Mouse (Mus musculus): ENCODE measurements at regions not wholly inside any gene's neighbourhood (a gene's known extent, or its start where the extent isn't known, plus 50 kb on each side); places are given as distances from the start of the nearest gene placed in this dataset.
"Not testable (repeated sequence)": the region's sequence is repeated elsewhere in the genome, so short reads cannot be mapped to it uniquely, and the experiment has no call there.

DNA sequence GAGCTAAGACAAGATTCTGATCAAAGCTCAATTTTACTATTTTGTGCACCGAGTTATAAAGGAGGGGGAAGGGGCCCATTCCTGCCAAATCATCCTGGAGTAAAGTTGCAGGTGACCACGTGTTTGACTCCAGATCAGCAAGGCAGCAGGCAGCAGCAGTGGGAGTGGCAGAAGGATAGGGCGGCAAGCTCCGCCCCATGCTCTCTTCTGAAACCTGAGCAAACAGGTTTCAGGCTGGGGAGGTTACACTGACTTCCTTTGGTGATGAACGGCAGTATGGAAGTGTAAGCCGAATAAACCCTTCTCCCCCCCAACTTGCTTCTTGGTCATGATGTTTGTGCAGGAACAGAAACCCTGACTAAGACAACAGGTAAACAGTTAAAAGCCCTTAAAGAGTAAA lies 479.0 kb downstream of the Inhba start:
- DNase-seq: not testable (repeated sequence)

DNA sequence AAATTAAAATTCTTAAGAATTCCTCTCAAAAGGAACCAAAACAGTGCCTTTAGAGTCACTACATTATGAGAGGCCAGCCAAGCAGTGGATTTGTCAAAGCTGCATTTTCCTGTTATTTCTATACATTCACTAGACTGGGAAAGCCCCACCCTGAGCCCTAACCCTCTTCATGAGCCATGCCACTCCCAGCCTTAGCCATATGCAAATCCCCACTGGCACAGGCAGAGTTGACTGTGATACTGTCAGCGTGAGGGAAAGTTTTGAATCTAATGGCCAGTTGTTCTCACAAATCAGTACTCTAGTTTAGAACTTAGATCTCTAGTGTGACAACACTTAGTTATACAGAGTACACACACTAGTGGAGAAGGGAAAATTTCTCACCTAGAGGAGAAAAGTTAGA lies 486.4 kb downstream of the Inhba start:
- no peak for DNase-seq

DNA sequence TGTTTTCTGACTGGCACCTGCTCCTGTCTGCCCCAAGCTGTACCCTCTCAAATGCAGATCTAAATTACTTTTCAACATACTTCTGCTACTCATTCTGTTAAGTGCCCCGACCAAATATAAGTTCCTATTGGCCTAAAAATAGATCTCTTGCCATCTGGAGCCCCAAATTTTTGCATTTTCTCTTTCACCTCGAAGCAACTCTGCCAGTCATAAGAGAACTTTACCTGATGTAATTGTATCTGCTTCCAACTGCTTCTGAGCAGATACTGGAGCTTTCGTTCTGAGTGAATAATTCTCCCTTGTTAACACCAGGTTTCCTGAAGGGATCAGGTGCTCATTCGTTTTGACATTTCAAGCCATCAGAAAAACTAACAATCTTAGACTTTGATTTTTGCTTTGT lies 501.2 kb downstream of the Inhba start:
- DNase-seq: no peak

DNA sequence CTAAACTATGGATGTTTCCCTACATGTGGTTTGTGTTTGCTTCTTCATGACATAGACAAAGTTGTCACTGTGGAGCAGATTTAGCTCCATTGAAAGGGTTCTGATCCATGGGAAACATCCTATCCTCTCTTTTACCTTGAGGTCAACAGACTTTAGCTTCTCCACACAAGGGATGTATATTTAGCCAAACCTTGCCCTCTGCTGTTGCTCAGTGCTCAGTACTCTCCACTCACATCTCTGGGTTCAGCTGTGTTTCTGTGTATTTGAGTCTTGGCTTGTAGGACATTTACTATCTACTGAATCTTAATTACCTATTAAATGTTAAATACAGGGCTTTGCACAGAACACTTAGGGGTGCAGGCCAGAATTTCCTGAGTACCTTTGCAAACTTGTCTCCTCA lies 503.5 kb downstream of the Inhba start:
- DNase-seq: no peak

DNA sequence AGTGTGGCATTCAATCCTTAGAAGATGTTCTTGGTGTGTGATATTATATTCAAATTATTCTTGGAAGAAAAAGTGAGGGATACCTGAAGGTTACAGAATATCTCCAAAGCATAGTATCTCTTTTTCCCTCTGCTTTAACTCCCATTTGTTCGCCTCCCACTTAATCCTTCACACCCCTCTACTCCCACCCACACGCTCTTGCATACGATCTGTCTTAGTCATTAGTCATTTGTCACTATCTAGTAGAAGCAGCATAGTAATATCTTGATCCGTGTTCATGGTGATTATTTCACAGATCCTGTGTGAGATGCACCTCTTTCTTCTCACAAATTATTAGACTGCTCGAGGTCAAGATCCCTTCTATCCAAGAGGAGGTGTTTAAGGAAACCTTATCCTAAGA lies 517.4 kb downstream of the Inhba start:
- no peak for DNase-seq

DNA sequence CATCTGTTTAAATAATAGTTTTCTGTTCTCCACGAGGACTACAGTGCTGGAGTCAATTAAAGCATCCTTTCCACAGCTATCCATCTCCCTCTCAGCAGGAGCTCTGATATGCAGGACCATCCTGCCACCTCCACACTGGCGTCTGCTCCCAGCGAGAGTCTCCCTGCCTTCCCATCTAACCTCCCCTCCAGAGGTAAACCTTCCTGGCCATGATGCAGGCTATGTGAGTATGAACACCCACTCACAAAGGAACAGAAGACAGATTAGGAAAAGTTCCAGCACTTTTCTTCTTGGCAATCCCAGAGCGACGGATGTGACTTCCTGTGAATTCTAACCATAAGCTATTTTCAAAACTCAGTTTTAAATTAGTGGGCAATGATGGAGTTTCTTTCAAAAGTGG lies 532.1 kb downstream of the Inhba start:
- peak; percentile 12 to 14 for DNase-seq

DNA sequence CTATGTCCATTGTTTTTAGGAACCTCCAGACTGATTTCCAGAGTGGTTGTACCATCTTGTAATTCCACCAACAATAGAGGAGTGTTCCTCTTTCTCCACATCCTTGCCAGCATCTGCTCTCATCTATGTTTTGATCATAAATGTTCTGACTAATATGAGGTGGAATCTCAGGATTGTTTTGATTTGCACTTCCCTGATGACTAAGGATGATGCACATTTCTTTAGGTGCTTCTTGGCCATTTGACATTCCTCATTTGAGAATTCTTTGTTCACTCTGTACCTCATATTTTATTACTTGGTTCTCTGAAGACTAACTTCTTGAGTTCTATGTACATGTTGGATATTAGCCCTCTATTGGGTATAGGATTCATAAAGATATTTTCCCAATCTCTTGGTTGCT lies 538.4 kb downstream of the Inhba start:
- DNase-seq: no peak

DNA sequence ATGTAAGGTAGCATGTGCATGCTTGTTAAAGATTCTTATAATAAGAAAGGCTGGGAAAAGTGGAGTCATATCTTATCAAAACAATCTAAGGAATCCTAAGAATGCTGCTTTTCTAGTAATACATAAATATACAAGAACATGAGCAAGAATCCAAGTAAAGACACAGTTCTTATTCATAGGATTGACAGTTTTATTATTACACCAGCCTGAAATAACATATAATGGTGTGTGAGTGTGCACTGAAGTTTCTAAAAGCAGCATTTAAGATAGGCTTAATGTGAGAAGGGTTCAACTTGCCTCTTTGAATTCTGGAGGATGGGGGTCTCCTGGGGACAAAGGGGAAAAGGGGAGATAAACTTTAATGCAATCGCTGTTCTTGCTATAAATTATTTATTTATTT lies 553.3 kb downstream of the Inhba start:
- no peak for DNase-seq

DNA sequence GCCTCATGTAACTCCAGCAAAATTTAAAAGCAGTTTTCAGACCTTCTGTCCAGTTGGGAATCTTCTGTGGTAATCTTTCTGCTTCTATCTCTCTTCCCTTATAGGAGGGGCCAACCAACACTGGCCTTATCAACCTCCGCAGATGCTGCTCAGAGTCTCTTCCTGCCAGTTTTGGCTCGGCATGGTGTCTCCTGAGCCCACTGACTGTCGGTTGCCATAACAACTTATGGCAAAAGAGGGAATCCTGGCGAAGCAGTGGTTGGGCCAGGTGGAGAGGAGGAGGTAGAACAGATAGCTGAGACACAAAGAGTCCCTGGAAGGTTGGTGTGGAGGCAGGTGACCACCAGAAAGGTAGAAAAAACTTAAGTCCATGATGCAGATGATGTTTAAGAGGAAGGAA lies 562.4 kb downstream of the Inhba start:
- DNase-seq: peak; percentile 7 to 12

DNA sequence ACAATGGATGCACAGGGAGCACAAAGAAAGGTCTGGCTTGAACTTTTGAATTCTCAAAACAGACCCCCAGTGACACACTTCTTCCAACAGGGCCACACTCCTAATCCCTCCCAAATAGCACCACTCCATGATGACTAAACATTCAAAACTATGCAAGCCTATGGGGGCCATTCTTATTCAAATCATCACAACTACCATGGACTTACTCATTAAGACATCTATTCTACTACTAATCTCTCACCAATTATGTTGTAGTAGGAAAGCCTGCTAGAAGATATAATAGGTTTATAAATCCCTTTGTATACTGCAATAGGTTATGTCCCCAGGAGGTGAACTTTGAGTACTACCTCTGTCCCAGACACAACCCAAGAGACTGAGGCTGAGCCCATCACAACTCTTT lies 574.6 kb downstream of the Inhba start:
- no peak for DNase-seq

DNA sequence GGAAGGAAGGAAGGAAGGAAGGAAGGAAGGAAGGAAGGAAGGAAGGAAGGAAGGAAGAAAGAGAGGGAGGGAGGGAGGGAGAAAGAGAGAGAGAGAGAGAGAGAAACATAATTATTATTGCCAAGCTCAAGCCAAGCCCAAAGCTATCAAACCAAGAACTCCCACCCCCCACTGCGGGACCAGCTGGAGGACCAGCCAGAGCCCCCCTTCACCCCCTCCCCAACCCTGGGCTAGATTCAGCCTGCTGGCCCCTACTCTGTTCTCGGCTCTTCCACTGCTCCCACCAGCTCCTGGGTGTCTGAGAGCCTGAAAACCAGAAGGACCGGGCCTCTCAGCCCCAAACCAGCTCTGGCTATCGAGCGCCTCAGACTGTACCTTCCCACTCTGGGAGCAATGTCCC lies 608.1 kb downstream of the Inhba start:
- DNase-seq: no peak

DNA sequence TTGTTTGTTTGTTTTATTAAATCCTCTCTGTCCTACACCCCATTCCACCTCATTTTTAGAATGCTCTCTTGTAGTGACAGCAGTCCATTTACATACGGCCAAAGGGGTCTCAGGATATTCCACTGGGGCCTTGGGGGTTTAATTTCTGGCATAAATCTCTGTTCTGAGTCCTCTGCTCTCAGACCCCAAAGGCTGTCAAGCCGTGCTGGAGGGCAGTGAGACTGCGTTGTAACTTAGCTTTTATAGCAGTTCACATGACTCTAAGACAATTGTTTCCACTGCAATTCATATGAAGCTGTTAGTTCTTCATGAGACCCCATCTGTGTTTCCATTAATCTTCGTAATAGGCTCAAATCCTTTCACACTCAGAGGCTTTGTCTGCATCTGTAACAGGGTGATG lies 614.9 kb downstream of the Inhba start:
- no peak for DNase-seq

DNA sequence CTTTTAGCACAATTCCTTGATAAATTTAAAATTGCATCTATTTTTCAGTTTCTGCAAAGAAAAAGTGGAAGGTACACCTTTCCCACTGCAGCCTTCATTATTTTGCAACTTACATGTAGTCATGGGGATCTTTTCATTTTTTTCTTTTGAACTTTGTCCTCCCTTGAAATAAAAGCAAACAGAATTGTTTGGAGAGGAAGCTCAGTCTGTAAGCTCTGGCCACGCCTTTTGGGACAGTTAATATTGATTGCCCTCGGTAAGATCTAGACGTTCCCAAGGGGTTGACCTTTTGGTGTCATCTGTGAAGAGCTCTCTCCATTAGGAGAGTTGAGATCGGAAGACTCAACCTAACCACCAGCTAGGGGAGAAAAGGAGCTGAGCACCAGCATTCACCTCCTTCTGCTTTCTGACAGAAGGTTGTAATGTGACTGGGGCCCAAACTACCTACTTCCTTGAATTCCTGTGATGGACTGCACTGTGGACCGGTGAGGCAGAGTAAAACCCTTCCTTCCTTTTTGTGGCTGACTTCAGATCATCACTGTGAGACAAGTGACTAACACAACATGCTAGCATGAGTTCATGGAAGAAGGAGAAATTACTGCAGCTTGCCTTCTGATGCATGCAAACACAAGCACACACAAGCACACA lies 621.9 kb downstream of the Inhba start:
- no peak for DNase-seq

DNA sequence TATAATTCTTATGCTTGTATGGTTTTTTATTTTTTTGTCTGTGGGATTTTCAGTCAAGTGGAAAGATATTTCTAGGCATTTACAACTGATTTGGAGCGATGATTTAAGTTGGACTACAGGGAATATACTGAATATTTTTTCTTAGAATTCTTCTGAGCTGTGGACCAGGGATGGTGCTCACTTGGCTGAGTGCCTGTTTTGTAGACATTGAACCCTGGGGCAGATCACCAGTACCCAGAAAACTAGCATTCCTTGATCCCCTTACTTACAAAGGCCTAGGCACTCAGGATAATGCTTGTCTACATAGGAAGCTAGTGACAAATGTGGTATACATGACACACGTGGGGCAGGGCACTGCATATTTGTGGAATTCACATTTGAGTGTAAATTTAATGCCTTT lies 624.6 kb downstream of the Inhba start:
- DNase-seq: no peak

DNA sequence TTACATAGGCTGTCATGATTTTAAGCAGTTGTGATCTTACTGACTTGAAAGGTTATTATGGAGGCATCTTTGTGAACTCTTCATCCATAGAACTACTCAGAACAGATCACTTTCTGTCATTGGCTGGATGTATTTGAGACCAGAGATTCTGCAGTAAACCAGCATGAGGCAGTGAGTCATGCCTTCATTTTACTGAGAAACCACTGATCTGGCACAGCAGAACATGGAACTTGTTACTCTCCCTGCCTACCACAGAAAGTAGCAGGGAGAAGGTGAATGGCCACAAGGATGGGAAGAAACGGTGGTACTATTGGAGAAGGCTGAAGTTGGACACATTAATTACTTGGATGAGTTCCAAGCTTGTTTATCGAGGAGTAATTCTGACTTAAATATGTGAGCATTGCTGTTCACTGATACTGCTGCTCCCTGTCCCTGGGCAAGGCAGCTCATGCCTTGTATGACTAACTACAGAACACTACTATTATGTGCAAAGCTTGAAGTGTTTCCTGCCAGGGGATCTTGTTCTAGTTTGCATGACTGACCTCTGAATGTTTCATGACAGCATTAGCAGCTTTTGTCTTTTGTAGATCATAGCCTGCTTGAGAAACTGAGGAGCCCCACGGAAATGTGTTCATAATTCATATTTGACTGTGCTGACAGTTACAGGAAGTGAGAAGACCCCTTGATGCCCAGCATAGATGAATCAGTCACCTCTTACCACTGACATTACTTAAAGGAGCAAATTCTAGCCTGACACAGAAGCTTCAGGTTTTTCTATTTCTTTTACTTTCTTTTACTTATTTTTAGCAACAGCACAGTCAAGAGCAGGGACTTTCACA lies 630.2 kb downstream of the Inhba start:
- no peak for DNase-seq

DNA sequence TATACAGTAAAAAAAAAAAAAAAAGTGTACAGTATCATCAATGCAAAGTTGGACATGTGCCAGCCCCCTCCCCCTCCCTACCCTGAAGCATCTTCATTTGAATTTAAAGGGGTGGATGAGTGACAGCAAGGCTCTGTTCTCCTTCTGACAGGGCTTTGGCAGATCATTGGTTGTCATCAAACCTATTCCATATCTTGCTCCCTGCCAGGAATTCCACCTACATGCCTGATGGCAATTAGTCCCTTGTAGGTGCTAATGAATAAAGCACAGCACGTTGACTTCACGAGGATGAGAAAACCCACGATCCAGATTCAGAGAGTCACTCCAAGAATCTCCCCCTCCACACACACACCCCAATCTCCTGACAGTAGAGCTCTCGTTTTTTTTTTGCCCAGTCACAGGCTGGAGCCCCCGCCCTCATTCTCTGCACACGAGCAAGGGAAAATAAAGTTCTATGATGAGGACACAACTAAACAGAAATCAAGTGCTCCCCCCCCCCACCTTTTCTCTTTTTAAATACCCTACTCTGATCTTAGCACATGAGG lies 630.9 kb downstream of the Inhba start:
- DNase-seq: peak; percentile 34 to 42

DNA sequence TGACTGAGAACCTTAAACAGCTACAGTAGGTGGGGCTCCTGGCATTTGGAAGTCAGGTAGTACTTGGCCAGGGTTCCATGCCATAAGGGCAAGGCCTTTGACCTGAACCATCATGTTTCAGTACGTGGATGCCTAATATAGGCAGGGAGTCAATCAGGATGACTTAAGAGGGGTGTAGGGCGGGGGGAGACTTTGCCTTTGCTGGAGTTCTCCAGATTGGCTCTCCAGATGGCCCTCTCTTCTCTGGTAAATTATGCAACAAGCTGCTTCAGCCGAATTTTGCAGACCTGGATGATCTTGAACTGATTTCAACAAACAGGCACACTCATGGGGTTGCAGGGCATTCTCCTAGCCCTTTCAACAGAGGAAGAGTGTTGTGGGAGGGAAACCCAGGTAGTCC lies 633.7 kb downstream of the Inhba start:
- DNase-seq: peak; percentile 54 to 65

DNA sequence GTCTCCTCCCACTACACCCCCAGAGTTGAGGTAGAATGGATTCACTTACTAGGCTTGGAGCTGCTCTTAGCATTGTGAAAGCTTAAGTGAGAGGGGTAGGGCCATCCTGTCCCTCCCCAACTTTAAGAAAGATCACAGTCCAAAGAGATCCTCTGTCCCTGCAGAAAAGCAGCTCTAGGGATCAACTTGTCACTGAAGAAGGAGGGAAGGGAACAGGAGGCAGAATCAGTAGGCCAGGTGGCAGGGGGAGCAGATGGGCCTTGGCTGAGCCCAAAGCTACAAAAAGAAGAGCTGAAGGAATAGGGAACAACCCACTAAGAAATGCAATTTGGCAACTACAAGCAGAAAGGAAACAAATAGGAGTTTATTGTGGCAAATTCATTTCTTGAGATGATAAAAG lies 634.4 kb downstream of the Inhba start:
- DNase-seq: peak; percentile 43 to 52

DNA sequence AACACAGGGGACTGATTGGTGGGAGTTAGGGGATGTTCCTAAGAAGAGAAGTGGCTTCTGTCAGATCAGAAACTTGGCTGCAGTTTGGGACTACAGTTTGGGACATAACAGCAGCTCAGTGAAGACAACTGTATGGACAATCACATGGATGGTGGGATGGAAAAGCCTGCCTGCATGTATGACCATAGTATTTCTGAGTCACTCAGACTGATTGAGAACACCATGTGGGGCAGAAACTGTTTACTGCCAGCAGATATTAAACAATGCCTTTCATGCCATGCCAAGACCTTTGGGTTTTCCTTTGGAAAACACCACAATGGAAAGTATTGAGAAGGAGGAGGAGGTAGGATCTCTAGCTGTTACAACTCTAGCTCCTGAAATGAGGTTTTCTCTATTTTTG lies 635.0 kb downstream of the Inhba start:
- DNase-seq: no peak

DNA sequence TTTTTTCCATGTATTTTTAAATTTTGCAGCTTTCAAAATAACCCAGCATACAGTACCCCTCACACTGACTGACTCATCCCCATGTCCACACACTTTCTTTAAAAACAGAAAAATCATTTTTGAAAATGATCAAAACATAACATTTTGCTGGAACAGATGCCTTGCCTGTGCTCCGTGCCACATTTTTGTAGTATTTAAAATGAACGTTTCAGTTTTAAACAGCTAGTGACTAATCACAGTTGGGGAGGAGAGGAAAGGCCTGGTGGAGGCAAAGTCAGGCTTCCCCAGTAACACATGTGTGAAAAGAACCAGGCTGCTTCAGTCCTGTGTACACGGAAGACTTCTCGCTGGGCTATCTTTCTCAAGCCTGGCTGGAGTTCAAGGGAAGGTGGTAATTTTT lies 644.5 kb downstream of the Inhba start:
- DNase-seq: peak; percentile 29 to 52

DNA sequence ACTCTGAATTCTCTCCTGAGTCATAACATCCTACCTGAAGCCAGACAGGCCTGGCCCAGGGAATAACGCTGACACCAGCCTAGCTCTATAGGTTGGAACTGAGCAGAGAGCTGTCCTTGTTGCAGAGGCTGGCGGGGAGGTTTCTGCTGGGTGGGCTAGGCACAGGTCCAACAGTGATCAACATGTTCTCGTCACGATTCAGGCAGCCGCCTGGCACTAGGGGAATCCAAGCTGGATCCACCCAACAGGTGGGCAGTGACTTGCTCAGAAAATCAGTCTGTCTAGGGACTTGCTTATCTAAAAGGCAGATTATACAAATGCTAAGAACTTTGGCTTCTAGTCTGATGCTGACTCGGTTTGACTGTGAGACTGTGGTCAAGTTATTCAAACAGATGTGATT lies 648.2 kb downstream of the Inhba start:
- DNase-seq: peak; percentile 25 to 32

DNA sequence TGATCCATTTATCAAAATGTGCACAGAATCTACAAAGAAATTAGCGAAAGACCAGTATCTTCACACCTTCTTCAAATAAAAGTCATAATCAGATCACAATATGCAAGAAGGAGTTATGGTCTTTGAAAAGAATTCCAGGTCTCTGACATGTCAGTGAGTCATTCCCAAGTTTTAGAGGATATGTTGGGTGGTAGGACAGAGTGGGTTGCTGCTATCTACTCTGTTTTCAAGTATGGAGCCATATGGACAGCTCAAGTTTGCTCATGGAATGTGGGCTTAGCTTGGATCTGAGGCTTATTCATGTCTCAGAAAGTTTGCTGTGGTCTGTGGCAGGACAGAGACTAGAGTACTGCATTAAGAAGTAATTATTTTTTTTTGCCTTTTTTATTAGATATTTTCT lies 657.0 kb downstream of the Inhba start:
- DNase-seq: no peak

DNA sequence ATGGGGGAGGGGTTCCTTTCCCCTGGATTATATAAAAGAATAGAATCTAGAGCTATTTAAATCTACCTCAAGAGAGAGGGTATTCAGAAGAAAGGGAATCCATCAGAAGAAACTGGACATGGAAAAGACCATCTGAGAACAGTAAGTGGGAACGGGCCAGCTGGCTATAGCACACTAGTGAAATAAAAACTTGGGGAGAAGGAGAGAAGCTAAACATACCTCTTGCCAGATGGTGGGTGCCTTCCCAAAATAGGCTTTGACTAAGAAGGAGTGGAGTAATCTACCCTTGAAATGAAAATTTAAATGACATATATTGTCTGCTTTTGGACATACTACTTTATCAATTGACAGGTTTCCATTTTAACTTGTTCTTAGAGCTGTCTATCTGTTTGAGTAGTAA lies 657.6 kb downstream of the Inhba start:
- DNase-seq: no peak

Data from layer of hippocampus, postnatal 36 days (tissue).